Mouse (Mus musculus) limb, embryonic 10.5 days (tissue): Measurements from ENCODE around the gene Arsb. TPM values are rescaled to one million over a fixed set of nuclear protein-coding genes. Genes with fewer than 3 reads are reported as not detected.
A peak's percentile ranks its signal among the peaks of the same experiment; 100 is the strongest.

Experiments used
- DNase-seq: peaks from one replicate; pipeline ENCODE4 v3.0.0-alpha.2; 2017; ENCODE audit warnings: low spot score
- H3K27ac ChIP-seq: fragments of 300-500 bp; sonication (generic); 2 replicates; pipeline ENCODE4 v1.5.1; 2016; ENCODE audit warnings: mild to moderate bottlenecking
- H3K27me3 ChIP-seq: fragments of 300-500 bp; sonication (generic); 2 replicates; pipeline ENCODE4 v1.6.1; 2016; ENCODE audit warnings: low read depth, mild to moderate bottlenecking; ENCODE audit not compliant: poor library complexity, severe bottlenecking
- H3K36me3 ChIP-seq: fragments of 300-500 bp; sonication (generic); 2 replicates; pipeline ENCODE4 v1.6.1; 2016; ENCODE audit warnings: mild to moderate bottlenecking, moderate library complexity
- H3K4me1 ChIP-seq: fragments of 300-500 bp; sonication (generic); 2 replicates; pipeline ENCODE4 v1.6.1; 2016
- H3K4me3 ChIP-seq: fragments of 300-500 bp; sonication (generic); 2 replicates; pipeline ENCODE4 v1.5.1; 2016; ENCODE audit warnings: mild to moderate bottlenecking, moderate library complexity
- H3K9me3 ChIP-seq: fragments of 300-500 bp; sonication (generic); replicated peaks from 2 replicates; pipeline ENCODE4 v1.6.1; 2016; ENCODE audit warnings: mild to moderate bottlenecking
- WGBS: fragments of 180-500 bp; shearing (Covaris S2); methylation state at CpG from one replicate; pipeline ENCODE4 v1.1.7; 2016; 5-methylcytosine and 5-hydroxymethylcytosine counted together
- polyA plus RNA-seq: library from polyadenylated mRNA; unstranded; fragments of >200 nt; fragmentation: Nextera tagmentation; extraction: Ambion mirVana; gene quantifications from 2 replicates; pipeline ENCODE4 v1.2.1, GENCODE M21; 2016

Arsb gene
- polyA plus RNA-seq, 1 experiment from 2014 or later: 7.2 TPM

DNA sequence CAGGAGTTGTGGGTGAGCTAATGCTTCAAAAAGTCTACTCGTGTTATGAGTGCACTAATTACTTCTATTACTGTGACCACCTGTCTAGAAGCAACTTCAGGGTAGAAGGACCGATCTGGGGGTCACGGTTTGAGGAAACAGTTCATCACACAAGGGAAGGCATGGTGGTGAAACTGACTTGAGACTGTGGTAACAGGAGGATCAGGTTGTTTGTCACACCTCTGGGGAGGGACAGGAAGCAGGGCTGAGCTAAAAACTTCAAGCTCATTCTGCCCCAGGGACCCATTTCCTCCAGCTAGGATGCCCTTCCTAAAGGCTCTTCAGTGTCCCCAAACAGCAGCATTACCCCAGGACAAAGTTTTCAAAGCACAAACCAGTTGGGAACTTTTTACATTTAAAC, 8.6 kb upstream of the Arsb start:
- no peak overlapping the region for H3K27ac ChIP-seq
- H3K36me3 ChIP-seq: no peaks in the 10 kb centered on the region
- no peak overlapping the region for H3K4me3 ChIP-seq
- H3K9me3 ChIP-seq: no peaks in the 10 kb centered on the region
- H3K4me1 ChIP-seq: peaks cover 5% of the 10 kb centered on the region; the same call in 1 of the 2 replicates
- 79% methylated on average over 3 of the region's 3 CpGs for WGBS
- H3K27me3 ChIP-seq: no peaks in the 10 kb centered on the region
- no peak for DNase-seq

- DNase-seq: no peak
- Histone ChIP-seq H3K4me3 (no peak overlapping the region), H3K27ac (no peak overlapping the region), H3K4me1 (no peaks in the 10 kb centered on the region), H3K9me3 (no peaks in the 10 kb centered on the region), H3K36me3 (no peaks in the 10 kb centered on the region), H3K27me3 (0 out of 2 replicates have a peak, but pooled peaks cover 3% of the 10 kb centered on the region)
- 80% methylated on average over 13 of the region's 13 CpGs for WGBS
Measured at GRCm38 (mm10) chr13:93764321-93764973, 7.0 kb upstream of the Arsb start.

DNA sequence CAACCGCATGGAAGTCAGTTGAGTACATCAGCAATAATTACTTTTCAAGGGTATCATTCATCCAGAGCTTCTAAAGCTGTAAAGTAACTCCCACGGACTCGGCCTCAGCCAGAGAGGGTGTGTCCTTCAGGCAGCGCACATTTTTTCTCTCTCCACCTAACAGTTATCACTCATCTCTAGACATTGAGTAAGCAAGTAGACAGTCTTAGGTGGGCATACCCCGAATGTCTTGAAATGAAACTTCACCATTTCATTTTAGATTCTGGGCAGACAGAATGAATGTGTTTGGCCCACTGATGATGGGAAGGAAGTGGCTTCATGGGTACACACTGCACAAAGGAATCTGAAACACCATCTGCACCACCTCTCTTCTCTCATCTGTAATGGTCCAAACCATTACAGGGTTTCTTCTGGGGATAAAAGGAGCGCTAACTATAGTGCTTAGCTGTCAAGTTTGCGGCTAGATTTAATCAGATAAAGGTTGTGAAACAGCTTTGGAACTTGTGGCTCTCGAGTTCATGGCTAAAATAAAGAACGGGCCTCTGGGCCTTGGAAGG, 321 bp upstream of the Arsb start:
- H3K36me3 ChIP-seq: no peaks in the 10 kb centered on the region
- H3K27me3 ChIP-seq: 0 out of 2 replicates have a peak, but pooled peaks cover 10% of the 10 kb centered on the region
- peaks cover 25% of the 10 kb centered on the region for H3K4me1 ChIP-seq
- H3K4me3 ChIP-seq: peak overlapping the region; percentile 71
- DNase-seq: no peak
- H3K27ac ChIP-seq: peak overlapping the region; percentile 97
- 44% methylated on average over 9 of the region's 9 CpGs for WGBS
- no peaks in the 10 kb centered on the region for H3K9me3 ChIP-seq

DNA sequence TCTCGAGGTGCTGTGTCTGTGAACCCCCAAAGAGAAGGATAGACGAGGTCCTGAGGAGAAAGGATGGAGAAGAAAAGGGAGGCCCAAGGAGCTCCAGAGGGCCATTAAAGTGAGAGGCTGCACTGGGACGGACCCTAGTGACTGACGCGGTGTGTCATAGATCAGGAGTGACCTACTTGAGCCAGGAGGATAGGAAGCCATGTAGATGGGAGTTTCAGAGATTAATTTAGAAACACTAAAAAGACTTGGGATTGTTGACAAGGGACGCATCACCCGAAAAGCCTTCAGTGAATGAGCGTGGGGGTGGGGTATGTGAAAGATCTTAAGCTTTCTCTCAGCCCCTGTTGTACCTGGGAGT, 828 bp downstream of the Arsb start:
- Histone ChIP-seq H3K27ac (peak overlapping the region; percentile 97), H3K9me3 (no peaks in the 10 kb centered on the region), H3K4me1 (peaks cover 25% of the 10 kb centered on the region), H3K36me3 (no peaks in the 10 kb centered on the region), H3K4me3 (peak overlapping the region; percentile 71), H3K27me3 (0 out of 2 replicates have a peak, but pooled peaks cover 10% of the 10 kb centered on the region)
- 31% methylated on average over 8 of the region's 8 CpGs for WGBS
- no peak for DNase-seq

- Histone ChIP-seq H3K27ac (no peak overlapping the region; the same call in 1 of the 2 replicates), H3K4me3 (peak overlapping the region; percentile 71; the same call in 1 of the 2 replicates), H3K36me3 (no peaks in the 10 kb centered on the region), H3K4me1 (peaks cover 25% of the 10 kb centered on the region), H3K27me3 (0 out of 2 replicates have a peak, but pooled peaks cover 10% of the 10 kb centered on the region), H3K9me3 (no peaks in the 10 kb centered on the region)
- DNase-seq: no peak
- 72% methylated on average over 7 of the region's 7 CpGs for WGBS
Measured at GRCm38 (mm10) chr13:93772861-93773260, 1.4 kb downstream of the Arsb start.

- DNase-seq: no peak
- Histone ChIP-seq H3K36me3 (no peaks in the 10 kb centered on the region), H3K4me1 (peaks cover 25% of the 10 kb centered on the region), H3K4me3 (no peak overlapping the region), H3K9me3 (no peaks in the 10 kb centered on the region), H3K27me3 (0 out of 2 replicates have a peak, but pooled peaks cover 10% of the 10 kb centered on the region), H3K27ac (no peak overlapping the region)
- 62% methylated on average over 7 of the region's 7 CpGs for WGBS
Measured at GRCm38 (mm10) chr13:93773704-93774315, 2.4 kb downstream of the Arsb start.

GRCm38 (mm10) chr13:93782823-93783222, 11.4 kb downstream of the Arsb start:
- Histone ChIP-seq H3K9me3 (no peaks in the 10 kb centered on the region), H3K36me3 (no peaks in the 10 kb centered on the region), H3K4me1 (0 out of 2 replicates have a peak, but pooled peaks cover 8% of the 10 kb centered on the region), H3K27me3 (no peaks in the 10 kb centered on the region), H3K4me3 (no peak overlapping the region), H3K27ac (no peak overlapping the region)
- DNase-seq: no peak
- WGBS: 89% methylated on average over 5 of the region's 5 CpGs

DNA sequence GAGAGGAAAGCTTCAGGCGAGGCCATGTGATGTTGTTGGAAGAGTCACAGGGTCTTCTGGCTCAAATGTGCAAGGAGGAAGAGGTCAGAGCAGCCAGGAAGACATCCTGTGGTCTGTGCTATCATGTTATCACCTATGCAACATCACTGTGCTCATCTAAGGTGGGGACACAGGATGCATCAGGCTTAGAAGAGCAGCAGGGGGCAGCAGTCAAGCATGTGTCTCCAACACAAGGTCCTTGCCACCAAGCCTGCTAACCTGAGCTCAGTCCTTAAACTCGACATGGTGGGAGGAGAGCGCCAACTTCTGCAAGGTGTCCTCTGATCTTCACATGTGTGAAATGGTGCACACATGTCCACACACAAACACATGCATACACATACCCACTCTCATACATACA, 13.9 kb downstream of the Arsb start:
- Histone ChIP-seq H3K36me3 (no peaks in the 10 kb centered on the region), H3K27ac (no peak overlapping the region), H3K4me1 (0 out of 2 replicates have a peak, but pooled peaks cover 10% of the 10 kb centered on the region), H3K9me3 (no peaks in the 10 kb centered on the region), H3K4me3 (no peak overlapping the region), H3K27me3 (no peaks in the 10 kb centered on the region)
- DNase-seq: no peak
- 84% methylated on average over 3 of the region's 3 CpGs for WGBS

- Histone ChIP-seq H3K9me3 (no peaks in the 10 kb centered on the region), H3K4me3 (no peak overlapping the region), H3K27me3 (no peaks in the 10 kb centered on the region), H3K4me1 (0 out of 2 replicates have a peak, but pooled peaks cover 10% of the 10 kb centered on the region), H3K27ac (no peak overlapping the region), H3K36me3 (no peaks in the 10 kb centered on the region)
- DNase-seq: no peak
- WGBS: 73% methylated on average over 2 of the region's 2 CpGs
Measured at GRCm38 (mm10) chr13:93786051-93786450, 14.6 kb downstream of the Arsb start.

GRCm38 (mm10) chr13:93787647-93788046, 16.2 kb downstream of the Arsb start:
- Histone ChIP-seq H3K27me3 (no peaks in the 10 kb centered on the region), H3K27ac (no peak overlapping the region), H3K36me3 (no peaks in the 10 kb centered on the region), H3K9me3 (no peaks in the 10 kb centered on the region), H3K4me3 (no peak overlapping the region), H3K4me1 (0 out of 2 replicates have a peak, but pooled peaks cover 10% of the 10 kb centered on the region)
- no peak for DNase-seq
- WGBS: 85% methylated on average over 8 of the region's 8 CpGs

DNA sequence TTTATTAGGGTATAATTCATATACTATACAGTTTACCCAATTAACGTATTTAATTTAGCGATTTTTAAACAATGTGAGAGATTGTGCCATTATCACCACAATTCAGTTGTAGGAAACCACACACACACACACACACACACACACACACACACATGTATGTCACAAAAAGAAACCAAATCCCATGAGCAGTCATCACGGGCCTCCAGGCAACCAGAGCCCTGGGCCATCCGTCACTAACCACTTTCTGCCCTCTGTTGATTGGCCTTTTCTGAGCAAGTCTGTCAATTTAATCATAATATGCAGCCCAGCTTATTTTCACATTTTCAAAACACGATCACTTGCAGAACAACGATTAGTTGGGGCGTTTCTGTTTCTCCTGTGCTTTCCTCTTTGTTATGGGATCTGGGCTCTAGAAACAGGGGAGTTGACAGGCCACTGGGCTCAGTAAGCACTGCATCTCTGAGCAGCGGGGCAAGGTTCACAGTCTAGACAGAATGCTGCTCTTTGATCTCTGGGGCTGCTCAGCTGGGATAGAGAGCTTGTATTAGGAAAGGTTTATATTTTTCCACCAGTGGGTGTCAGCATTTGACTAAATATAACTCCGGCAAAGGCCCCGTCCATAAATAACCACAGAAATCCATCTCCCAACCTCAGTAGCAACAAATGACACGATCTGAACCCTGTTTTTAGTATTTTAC, 21.7 kb downstream of the Arsb start:
- WGBS: 50% methylated on average over 11 of the region's 11 CpGs
- H3K36me3 ChIP-seq: no peaks in the 10 kb centered on the region
- peak; percentile 67 for DNase-seq

DNA sequence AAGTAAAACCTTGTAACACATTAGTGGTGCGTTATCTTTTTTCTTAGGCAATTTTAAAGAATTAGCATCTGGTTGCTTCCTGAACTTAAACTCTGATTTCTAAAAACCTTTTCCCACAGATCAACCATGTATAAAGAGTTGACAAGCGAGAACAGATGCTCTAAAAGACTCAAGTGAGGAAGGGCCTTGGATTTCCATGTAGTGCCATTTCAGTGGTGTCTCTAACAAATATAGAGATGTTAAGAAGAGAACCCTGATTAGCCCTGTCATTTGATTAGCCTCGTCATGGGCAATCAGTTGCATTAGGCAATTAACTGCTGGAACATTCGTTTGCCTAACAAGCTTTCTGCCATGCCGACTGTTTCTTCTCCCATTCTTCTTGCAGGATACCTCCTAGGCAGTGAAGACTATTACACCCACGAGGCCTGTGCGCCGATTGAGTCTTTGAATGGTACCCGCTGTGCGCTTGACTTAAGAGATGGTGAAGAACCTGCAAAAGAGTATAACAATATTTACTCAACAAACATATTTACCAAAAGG, 22.3 kb downstream of the Arsb start:
- peaks cover 2% of the 10 kb centered on the region; the same call in 1 of the 2 replicates for H3K36me3 ChIP-seq
- no peak overlapping the region for H3K4me3 ChIP-seq
- DNase-seq: no peak
- WGBS: 81% methylated on average over 10 of the region's 10 CpGs
- no peaks in the 10 kb centered on the region for H3K9me3 ChIP-seq
- H3K27ac ChIP-seq: no peak overlapping the region
- H3K4me1 ChIP-seq: peaks cover 9% of the 10 kb centered on the region
- no peaks in the 10 kb centered on the region for H3K27me3 ChIP-seq

More for the DNA sequence above, 21.7 kb downstream of the Arsb start:
- Histone ChIP-seq H3K27me3 (no peaks in the 10 kb centered on the region), H3K27ac (no peak overlapping the region), H3K4me1 (peaks cover 9% of the 10 kb centered on the region), H3K4me3 (no peak overlapping the region), H3K9me3 (no peaks in the 10 kb centered on the region)
